Mouse (Mus musculus) forebrain, postnatal 0 days (tissue): ENCODE measurements around the gene Slc2a9. TPM values are rescaled to one million over a fixed set of nuclear protein-coding genes. Genes with fewer than 3 reads are reported as not detected.

Source experiments
- ATAC-seq: fragments of 200-750 bp; cut with Nextera tagmentation; 2 replicates; pipeline ENCODE4 v1.8.0; 2017; ENCODE audit warnings: mild to moderate bottlenecking, moderate library complexity
- DNase-seq: peaks from one replicate; pipeline ENCODE4 v3.0.0-alpha.2; 2015
- H3K27ac ChIP-seq: fragments of 300-500 bp; sonication (generic); 2 replicates; pipeline ENCODE4 v1.5.1; 2014; ENCODE audit warnings: low read depth, mild to moderate bottlenecking, antibody characterized with exemption, low read length, moderate library complexity, mixed read lengths
- H3K27me3 ChIP-seq: fragments of 300-500 bp; sonication (generic); 2 replicates; pipeline ENCODE4 v1.6.1; 2014; ENCODE audit warnings: mild to moderate bottlenecking, low read length, mixed read lengths; ENCODE audit not compliant: insufficient read depth
- H3K36me3 ChIP-seq: fragments of 300-500 bp; sonication (generic); 2 replicates; pipeline ENCODE4 v1.6.1; 2014; ENCODE audit warnings: mild to moderate bottlenecking, moderate library complexity; ENCODE audit not compliant: insufficient read depth
- H3K4me1 ChIP-seq: fragments of 300-500 bp; sonication (generic); 2 replicates; pipeline ENCODE4 v1.6.1; 2014; ENCODE audit warnings: antibody characterized with exemption; ENCODE audit not compliant: insufficient read depth
- H3K4me2 ChIP-seq: fragments of 300-500 bp; sonication (generic); 2 replicates; pipeline ENCODE4 v1.6.1; 2014; ENCODE audit warnings: low read depth, mild to moderate bottlenecking, moderate library complexity
- H3K4me3 ChIP-seq: fragments of 300-500 bp; sonication (generic); 2 replicates; pipeline ENCODE4 v1.5.1; 2014; ENCODE audit warnings: low read depth, low read length, mixed read lengths
- H3K9ac ChIP-seq: fragments of 300-500 bp; sonication (generic); 2 replicates; pipeline ENCODE4 v1.6.1; 2014; ENCODE audit warnings: mild to moderate bottlenecking
- H3K9me3 ChIP-seq: fragments of 300-500 bp; sonication (generic); 2 replicates; pipeline ENCODE4 v1.6.1; 2016; ENCODE audit warnings: low read length
- CTCF ChIP-seq: sonication (generic); IDR thresholded peaks from 2 replicates; pipeline ENCODE4 v1.5.1; 2016; ENCODE audit warnings: antibody characterized with exemption, control low read depth, low read depth
- WGBS: fragments of 180-500 bp; shearing (Covaris S2); extraction: QIAGEN DNeasy Blood & Tissue Kit; methylation state at CpG from one replicate; pipeline ENCODE4 v1.1.7; 2014; 5-methylcytosine and 5-hydroxymethylcytosine counted together
- polyA plus RNA-seq: library from polyadenylated mRNA; unstranded; fragments of >200 nt; fragmentation: Nextera tagmentation; extraction: Ambion mirVana; gene quantifications from 2 replicates; pipeline ENCODE4 v1.2.1, GENCODE M21; 2015
- total RNA-seq: library from RNA; depleted of rRNA; stranded (reverse); fragments of >200 nt; gene quantifications from 2 replicates; pipeline ENCODE4 v1.2.3, GENCODE M21; 2014; rRNA removed

Slc2a9 gene
- total RNA-seq (2.2 and 5.0 TPM in 2 replicates), polyA plus RNA-seq (0.36 and 0.81 TPM in 2 replicates)

DNA sequence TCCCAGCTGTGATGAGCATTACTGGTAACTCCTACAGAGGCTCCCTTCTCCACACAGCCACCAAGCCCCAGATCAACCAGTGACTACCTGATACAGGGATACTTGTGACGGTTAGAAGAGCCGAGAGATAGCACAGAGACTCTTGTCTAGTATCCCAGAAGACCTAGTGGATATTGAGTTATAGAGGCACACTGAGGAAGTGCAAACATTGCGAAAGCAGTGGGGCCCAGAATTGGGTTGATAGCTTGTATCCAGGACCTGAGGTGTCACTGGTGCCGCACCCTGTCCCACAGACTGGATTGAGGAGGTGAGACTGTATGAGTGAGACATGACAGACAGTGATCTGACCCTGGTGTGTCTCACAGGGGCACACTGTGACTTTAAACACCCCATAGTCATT, at the start of gene Slc2a9:
TSS of gene Slc2a9 (minus strand) at position 152 of the 400 bp plus-strand sequence.
- no peaks in the 10 kb centered on the region for H3K9me3 ChIP-seq
- ATAC-seq (no peak), DNase-seq (no peak)
- H3K4me2 ChIP-seq = no peak within 1 kb of the TSS
- no peak for TF ChIP-seq CTCF
- no peaks in the 10 kb centered on the region for H3K4me1 ChIP-seq
- 95% methylated on average over 4 of the region's 4 CpGs for WGBS
- H3K27ac ChIP-seq = no peak within 1 kb of the TSS
- no peaks in the 10 kb centered on the region for H3K36me3 ChIP-seq
- H3K4me3 ChIP-seq = no peak within 1 kb of the TSS
- H3K27me3 ChIP-seq = no peaks in the 10 kb centered on the region
- no peak within 1 kb of the TSS for H3K9ac ChIP-seq

DNA sequence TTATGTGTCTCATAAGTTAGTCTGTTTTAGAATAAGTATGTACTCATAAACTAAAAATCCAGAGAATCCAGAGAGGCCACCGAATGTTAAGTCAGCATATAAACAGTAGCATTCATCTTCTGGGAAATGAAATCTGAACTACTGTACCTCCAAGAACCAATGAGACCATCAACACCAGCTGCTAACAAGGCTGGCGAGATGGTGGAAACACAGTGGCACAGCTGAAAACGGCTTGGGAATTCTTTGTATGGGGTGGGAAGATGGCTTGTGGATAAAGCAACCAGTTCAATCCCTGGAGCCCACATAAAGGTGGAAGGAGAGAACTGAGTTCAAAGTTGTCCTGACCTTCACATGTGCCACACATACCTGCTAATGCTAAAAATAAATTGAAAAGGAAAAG, 49.7 kb upstream of the Slc2a9 start:
- ATAC-seq = no peak
- 94% methylated on average over 3 of the region's 3 CpGs for WGBS
- Histone ChIP-seq H3K4me2 (no peak overlapping the region), H3K9ac (no peak overlapping the region), H3K4me3 (no peak overlapping the region), H3K27me3 (no peaks in the 10 kb centered on the region), H3K4me1 (0 out of 2 replicates have a peak, but pooled peaks cover 6% of the 10 kb centered on the region), H3K36me3 (peaks cover 69% of the 10 kb centered on the region), H3K27ac (no peak overlapping the region), H3K9me3 (no peaks in the 10 kb centered on the region)
- DNase-seq = no peak
- no peak for TF ChIP-seq CTCF

DNA sequence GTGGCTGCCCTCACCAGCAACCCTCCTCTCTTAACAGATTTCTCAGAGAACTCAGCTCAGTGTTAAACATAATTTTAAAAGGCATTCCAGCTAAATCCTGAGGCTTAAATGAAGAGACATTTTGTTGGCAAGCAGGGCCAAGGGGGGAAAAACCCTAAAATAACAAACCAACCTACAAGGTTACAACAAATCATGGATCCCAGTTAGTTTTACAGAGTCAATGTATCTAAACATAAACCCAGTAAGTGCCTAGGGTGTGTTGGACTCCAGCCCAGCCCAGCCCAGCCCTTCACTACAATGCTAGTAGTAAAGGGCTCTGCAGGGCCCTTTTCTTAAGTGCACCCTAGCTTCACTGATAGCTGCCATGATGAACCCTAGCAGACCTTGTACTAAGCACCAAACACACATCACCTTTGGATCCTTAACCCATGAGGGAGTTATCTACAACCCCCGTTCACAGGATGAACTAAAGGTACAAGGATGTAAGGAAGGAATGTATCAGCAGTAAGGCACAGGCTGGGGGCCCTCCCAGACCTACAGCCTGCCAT, 47.4 kb upstream of the Slc2a9 start:
- H3K4me3 ChIP-seq = no peak overlapping the region
- H3K4me2 ChIP-seq = no peak overlapping the region
- DNase-seq = no peak
- TF ChIP-seq CTCF = no peak
- H3K27me3 ChIP-seq = no peaks in the 10 kb centered on the region
- H3K27ac ChIP-seq = no peak overlapping the region
- peaks cover 82% of the 10 kb centered on the region for H3K36me3 ChIP-seq
- no peaks in the 10 kb centered on the region for H3K9me3 ChIP-seq
- 0 out of 2 replicates have a peak, but pooled peaks cover 6% of the 10 kb centered on the region for H3K4me1 ChIP-seq
- WGBS = 88% methylated on average over 1 of the region's 1 CpGs
- no peak for ATAC-seq
- H3K9ac ChIP-seq = no peak overlapping the region

DNA sequence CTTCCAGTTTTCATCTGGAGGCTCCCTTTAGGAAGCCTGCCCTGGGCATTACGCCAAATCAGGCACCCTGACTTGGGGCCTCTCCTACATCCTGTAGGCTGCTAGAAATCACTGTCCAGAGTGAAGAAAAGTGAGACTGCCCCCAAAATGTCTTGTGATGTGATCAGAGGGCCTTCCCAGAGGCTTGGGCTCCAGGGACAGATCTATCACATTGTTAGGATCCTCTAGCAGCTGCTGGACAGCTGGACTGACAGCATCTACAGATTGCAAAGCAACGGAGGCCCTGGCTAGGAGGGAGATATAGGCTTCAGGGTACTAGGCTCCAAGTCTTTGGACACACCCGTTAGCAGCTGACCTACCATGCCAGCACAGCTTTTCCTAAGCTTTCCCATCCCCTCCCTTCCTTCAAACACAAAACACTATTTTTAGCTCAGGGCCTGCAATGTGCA, 46.5 kb upstream of the Slc2a9 start:
- WGBS = 72% methylated on average over 3 of the region's 3 CpGs
- DNase-seq (no peak), ATAC-seq (peak; percentile 21)
- no peak for TF ChIP-seq CTCF
- 0 out of 2 replicates have a peak, but pooled peaks cover 6% of the 10 kb centered on the region for H3K4me1 ChIP-seq
- no peaks in the 10 kb centered on the region for H3K27me3 ChIP-seq
- no peak overlapping the region for H3K9ac ChIP-seq
- no peaks in the 10 kb centered on the region for H3K9me3 ChIP-seq
- no peak overlapping the region; the same call in 1 of the 2 replicates for H3K27ac ChIP-seq
- no peak overlapping the region for H3K4me2 ChIP-seq
- no peak overlapping the region for H3K4me3 ChIP-seq
- peaks cover 82% of the 10 kb centered on the region for H3K36me3 ChIP-seq

DNA sequence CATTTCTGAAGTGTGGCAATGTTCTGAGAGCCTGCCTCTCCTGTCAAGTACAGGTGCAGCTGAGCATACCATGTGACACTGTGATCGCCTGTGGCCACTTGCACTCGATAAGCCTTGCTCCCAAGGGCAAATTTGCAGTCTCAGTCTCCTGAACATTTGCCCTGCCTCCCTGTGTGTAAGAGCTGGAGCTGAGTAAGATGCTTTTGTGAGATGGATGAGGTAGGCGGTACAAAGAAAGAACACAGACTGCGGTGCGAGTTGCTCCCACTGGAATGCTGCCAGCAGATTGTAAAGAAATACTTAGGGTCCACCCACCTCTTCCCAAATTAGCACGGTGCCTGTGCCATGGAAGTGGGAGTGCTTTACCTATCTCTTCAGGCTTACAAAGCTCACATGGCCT, 44.4 kb upstream of the Slc2a9 start:
- no peak overlapping the region for H3K4me3 ChIP-seq
- no peak overlapping the region for H3K4me2 ChIP-seq
- no peaks in the 10 kb centered on the region for H3K9me3 ChIP-seq
- no peak overlapping the region for H3K9ac ChIP-seq
- H3K27me3 ChIP-seq = no peaks in the 10 kb centered on the region
- no peak overlapping the region for H3K27ac ChIP-seq
- WGBS = 23% methylated on average over 6 of the region's 6 CpGs
- no peaks in the 10 kb centered on the region for H3K4me1 ChIP-seq
- no peak for ATAC-seq
- peaks cover 94% of the 10 kb centered on the region for H3K36me3 ChIP-seq
- no peak for TF ChIP-seq CTCF
- DNase-seq = no peak

DNA sequence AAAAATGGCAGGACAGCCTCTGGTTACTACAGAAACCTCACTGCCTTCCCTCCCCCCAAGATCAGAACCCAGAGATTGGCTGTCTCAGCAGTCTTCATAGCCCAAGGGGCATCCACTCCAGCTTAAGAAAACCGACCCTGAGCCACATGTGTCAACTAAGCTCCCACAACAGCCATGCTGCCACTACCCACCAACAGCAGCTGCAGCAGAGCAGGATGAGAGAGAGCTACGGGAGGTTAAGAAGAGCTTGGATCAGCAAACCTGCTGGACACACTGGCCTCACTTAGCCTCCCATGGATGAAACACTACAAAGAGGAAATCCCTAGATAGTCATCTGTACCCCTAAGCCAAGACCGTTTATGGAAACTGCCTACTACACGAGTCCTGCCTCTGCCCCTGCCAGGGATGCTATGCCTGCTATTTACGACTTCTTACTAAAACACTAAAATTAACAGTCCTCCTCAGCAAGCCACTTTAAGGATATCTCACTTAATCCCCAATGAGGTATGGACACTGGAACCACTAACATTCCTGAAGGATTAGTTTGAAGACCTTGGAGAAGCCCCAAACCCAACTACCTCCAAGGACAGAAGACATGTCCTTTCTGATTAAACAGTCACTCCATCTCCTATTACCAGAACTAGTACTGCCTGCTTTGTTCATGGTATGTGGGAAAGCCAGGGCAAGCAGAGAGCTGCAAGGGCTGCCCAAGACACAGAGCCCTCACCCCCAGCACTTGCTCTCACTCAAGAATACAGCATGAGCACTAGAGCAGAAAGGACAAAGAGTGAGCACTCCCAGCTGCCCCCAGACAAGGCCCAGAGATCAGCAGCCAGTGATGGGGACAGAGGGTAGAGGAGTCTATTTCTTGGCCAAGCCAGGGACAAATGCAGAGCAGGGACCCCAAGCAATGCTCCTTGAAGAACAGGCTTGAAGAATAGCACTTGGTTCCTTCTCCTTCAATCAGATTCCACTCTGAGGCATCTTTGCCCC, 41.8 kb upstream of the Slc2a9 start:
- no peaks in the 10 kb centered on the region for H3K27me3 ChIP-seq
- ATAC-seq = 0 out of 2 replicates have a peak, but pooled peaks have one; percentile 14
- H3K4me2 ChIP-seq = no peak overlapping the region
- no peak for TF ChIP-seq CTCF
- 0 out of 2 replicates have a peak overlapping the region, but pooled peaks have one; percentile 15 for H3K27ac ChIP-seq
- H3K4me3 ChIP-seq = no peak overlapping the region
- no peak for DNase-seq
- no peaks in the 10 kb centered on the region for H3K4me1 ChIP-seq
- H3K9ac ChIP-seq = no peak overlapping the region
- peaks cover 100% of the 10 kb centered on the region for H3K36me3 ChIP-seq
- H3K9me3 ChIP-seq = no peaks in the 10 kb centered on the region
- WGBS = 78% methylated on average over 5 of the region's 5 CpGs
